Mouse (Mus musculus): Measurements from ENCODE around the gene Zfp692. TPM values are rescaled to one million over a fixed set of nuclear protein-coding genes. Genes with fewer than 3 reads are reported as not detected.

Gene Zfp692
- polyA plus RNA-seq (2021) = 25.0 TPM

DNA sequence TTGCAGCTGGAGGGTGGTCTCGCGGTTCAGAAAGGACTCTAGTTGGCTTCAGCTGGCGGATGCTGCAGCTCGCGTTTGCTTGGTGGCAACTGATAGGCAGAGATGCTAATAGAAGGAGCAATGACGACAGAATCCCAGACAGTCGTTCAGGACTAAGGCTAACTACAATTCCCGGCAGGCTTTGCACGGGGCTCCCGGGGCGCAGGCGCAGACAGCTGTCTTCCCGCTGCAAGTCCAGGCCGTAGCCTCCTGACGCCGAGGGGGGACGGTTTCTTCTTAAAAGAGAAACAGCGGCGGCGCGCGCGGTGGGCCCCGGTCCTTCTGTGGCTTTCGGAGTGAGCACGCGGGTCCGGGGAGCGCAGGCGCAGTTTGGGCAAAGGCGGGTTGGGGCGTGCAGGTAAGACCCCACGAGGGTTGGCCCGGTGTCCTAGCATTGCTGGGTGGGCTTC is at the start of gene Zfp692:
TSS of gene Zfp692 (plus strand) at position 210 of the 449 bp plus-strand sequence.
- in situ Hi-C loops (cut with MboI; ENCODE audit: low pct_unique_long_range_greater_than_20kb) = no loop called here
- H3K27me3 ChIP-seq = no peaks in the 10 kb centered on the region
- CTCF ChIA-PET = interaction anchor here (1.1 kb wide), 1 partner anchor 157 kb away, joined by 3 read pairs; no protein-coding TSS in a partner anchor
- no peak for TF ChIP-seq CTCF (IDR thresholded peaks at IDR 0.05)
- ATAC-seq (peak; percentile 49), DNase-seq (ENCODE audit: low read depth, low spot score) (no peak)
- POLR2A ChIA-PET = interaction anchor here (0.5 to 1.9 kb wide), 4 partner anchors 9 to 654 kb away, joined by 3 to 9 read pairs (median 3); no protein-coding TSS in a partner anchor

DNA sequence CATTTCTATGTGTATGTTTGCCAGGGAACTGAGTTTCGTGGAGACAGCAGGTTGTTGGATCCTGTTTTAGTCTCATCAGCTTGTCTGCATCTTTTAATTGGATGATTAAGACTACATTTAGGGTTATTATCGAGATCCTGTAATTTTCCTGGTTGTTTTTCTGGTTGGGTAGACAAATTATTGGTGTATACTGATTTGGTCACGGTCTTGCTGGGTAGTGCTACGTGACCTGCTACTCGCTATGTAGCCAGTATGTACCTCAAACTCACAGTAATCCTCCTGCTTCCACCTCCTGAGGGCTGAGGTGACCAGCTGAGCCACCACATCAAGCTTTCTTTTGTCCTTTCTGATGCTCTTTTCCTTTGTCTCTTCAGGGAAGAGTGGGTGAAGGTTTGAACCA is 49.1 kb upstream of the Zfp692 start:
- ChIA-PET CTCF (no interaction called here), POLR2A (no interaction called here)
- DNase-seq (ENCODE audit: low read depth, low spot score) = no peak
- in situ Hi-C loops (cut with MboI; ENCODE audit: low pct_unique_long_range_greater_than_20kb) = no loop called here
- no peak for TF ChIP-seq CTCF (IDR thresholded peaks at IDR 0.05)
- no peak for ATAC-seq
- H3K27me3 ChIP-seq = no peaks in the 10 kb centered on the region

DNA sequence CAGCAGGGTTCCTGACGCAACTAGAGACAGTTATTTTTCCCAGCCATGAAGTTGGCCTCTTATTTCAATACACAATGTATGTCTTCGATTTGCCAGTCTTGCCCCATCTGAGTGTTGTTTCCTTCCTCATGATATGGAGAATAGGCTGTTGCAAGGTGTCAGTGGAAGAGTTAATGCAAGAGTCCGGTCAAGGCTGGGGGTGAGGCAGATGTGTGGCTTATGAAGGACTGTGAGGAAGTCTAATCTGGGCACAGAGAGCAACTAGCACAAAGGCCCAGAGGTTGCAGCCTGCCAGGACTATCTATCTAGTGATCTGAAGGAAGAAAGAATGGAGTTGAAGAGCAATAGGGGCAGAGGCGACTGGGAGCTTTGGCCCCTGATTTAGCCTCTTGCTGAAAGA is 46.7 kb upstream of the Zfp692 start:
- in situ Hi-C loops (cut with MboI; ENCODE audit: low pct_unique_long_range_greater_than_20kb) = no loop called here
- DNase-seq (ENCODE audit: low read depth, low spot score) (no peak), ATAC-seq (no peak)
- CTCF ChIA-PET = no interaction called here
- no peak for TF ChIP-seq CTCF (IDR thresholded peaks at IDR 0.05)
- H3K27me3 ChIP-seq = no peaks in the 10 kb centered on the region
- POLR2A ChIA-PET = interaction anchor here (0.5 kb wide), 1 partner anchor 118 kb away, joined by 3 read pairs; no protein-coding TSS in a partner anchor

DNA sequence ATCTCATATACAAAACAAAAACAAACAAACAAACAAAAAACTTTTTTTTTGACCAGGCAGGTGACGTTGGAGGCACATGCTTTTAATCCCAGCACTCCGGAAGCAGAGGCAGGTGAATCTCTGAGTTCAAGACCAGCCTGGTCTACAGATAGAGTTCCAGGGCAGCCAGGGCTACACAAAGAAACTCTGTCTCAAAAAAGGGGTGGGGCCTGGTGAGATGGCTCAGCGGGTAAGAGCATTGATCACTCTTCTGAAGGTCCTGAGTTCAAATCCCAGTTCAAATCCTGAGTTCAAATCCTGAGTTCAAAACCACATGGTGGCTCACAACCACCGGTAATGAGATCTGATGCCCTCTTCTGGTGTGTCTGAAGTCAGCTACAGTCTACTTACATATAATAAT is 45.0 kb upstream of the Zfp692 start:
- DNase-seq (ENCODE audit: low read depth, low spot score) (no peak), ATAC-seq (no peak)
- in situ Hi-C loops (cut with MboI; ENCODE audit: low pct_unique_long_range_greater_than_20kb) = no loop called here
- H3K27me3 ChIP-seq = no peaks in the 10 kb centered on the region
- TF ChIP-seq CTCF (IDR thresholded peaks at IDR 0.05) = no peak
- CTCF ChIA-PET = no interaction called here
- POLR2A ChIA-PET = no interaction called here

DNA sequence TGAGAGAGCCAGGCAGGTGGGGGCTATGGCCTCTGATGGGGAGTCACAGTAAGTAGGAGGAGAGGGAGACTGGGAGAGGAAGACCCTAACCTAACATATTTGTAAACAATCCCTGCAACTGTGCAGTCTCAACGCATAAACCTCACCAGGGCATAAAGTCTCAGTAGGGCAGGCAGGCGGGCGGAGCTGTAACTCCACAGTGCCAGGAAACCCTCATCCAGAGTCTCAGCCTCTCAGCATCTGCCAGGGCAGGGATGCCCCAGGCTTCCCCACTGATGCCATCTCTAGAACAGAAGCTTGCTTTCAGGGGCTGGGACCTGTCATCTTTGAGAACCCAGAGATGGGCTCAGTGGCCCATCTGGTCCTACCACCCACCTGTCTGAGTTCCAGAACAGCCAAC is 44.5 kb upstream of the Zfp692 start:
- ChIA-PET CTCF (no interaction called here), POLR2A (no interaction called here)
- TF ChIP-seq CTCF (IDR thresholded peaks at IDR 0.05) = no peak
- no peak for DNase-seq (ENCODE audit: low read depth, low spot score)
- no peaks in the 10 kb centered on the region for H3K27me3 ChIP-seq
- in situ Hi-C loops (cut with MboI; ENCODE audit: low pct_unique_long_range_greater_than_20kb) = no loop called here
- ATAC-seq = no peak

DNA sequence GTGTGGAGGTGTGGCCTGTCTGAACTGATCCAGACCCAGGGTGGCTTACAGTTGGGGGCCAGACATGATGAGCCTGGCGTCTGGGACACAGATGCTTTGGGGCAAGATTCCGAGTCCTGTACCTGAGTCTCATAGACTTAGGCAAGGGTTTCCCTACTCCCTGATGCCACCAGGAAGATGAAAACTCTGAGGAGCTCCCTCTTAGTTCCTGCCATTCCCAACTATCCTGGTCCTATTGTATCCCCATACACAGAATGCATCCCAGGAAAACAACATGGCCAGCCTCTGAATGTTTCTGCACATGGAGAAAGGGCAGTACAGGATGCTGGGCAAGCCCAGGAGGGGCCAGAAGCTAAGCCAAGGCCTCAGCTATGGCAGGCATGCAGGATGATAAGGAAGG is 43.4 kb upstream of the Zfp692 start:
- peaks cover 8% of the 10 kb centered on the region for H3K27me3 ChIP-seq
- TF ChIP-seq CTCF (IDR thresholded peaks at IDR 0.05) = no peak
- DNase-seq (ENCODE audit: low read depth, low spot score) (no peak), ATAC-seq (no peak)
- in situ Hi-C loops (cut with MboI; ENCODE audit: low pct_unique_long_range_greater_than_20kb) = no loop called here
- CTCF ChIA-PET = no interaction called here
- POLR2A ChIA-PET = no interaction called here

DNA sequence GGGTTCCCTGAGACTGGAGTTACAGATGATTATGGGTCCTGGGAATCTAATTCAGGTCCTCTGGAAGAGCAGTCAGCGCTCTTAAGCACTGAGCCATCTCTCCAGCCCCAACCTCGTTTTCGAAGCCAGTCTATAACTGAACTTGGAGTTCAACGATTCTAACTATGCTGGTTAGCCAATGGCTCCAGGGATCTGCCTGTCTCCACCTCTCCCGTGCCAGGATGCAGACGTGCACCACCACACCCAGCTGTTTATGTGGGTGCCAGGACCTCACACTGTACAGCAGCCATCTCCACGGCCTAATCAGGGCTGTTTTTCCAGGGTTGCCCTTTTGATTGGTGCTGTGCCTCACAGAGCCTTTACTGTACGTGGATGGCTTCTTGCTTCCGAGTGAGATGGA is 42.3 kb upstream of the Zfp692 start:
- ChIA-PET CTCF (interaction anchor here (1.2 kb wide), 1 partner anchor 39 kb away, joined by 4 read pairs; no protein-coding TSS in a partner anchor), POLR2A (no interaction called here)
- ATAC-seq (no peak), DNase-seq (ENCODE audit: low read depth, low spot score) (no peak)
- in situ Hi-C loops (cut with MboI; ENCODE audit: low pct_unique_long_range_greater_than_20kb) = no loop called here
- TF ChIP-seq CTCF (IDR thresholded peaks at IDR 0.05) = no peak
- H3K27me3 ChIP-seq = peaks cover 9% of the 10 kb centered on the region

DNA sequence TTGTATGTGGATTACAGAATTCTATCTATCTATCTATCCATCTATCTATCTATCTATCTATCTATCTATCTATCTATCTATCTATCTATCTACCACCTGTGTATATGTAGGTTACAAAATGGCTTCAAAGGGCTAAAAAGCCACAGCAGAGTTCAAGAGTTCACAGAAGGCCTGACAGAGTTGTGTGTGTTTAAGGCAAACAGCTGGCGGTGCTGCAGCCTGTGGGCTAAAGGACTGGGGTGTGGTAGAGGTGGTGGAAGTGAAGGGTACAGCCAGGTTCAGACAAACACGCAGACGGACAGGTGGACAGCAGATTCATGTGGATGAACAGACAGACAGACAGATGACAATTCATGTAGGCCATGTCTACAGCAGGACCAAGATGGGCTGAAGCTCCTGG is 38.6 kb upstream of the Zfp692 start:
- POLR2A ChIA-PET = no interaction called here

DNA sequence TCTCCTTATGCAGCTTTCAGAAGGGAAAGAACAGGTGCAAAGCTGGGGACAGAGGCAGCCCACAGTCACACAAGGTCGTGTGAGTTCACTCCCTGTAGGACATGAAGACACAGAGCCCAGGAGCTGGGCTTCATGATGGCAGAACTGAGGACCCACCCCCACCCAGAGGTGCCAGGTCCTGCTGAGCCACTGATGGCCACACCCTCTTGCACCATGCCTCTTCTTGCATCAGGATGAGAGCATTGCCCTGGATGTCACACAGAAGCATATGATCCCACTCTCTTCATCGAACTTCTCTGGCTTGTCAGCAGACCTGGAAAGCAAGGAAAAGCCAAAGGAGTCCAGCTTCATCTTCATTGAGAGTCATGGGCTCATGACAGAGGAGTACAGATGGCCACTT is 32.3 kb upstream of the Zfp692 start, which contains the start of gene 4930438A08Rik:
TSS of gene 4930438A08Rik (plus strand) at position 228 of the 400 bp plus-strand sequence.
- no peak for TF ChIP-seq CTCF (IDR thresholded peaks at IDR 0.05)
- POLR2A ChIA-PET = no interaction called here
- no peak for ATAC-seq
- CTCF ChIA-PET = no interaction called here
- in situ Hi-C loops (cut with MboI; ENCODE audit: low pct_unique_long_range_greater_than_20kb) = no loop called here
- DNase-seq (ENCODE audit: low read depth, low spot score) = no peak
- peaks cover 17% of the 10 kb centered on the region for H3K27me3 ChIP-seq

More for the DNA sequence above, 38.6 kb upstream of the Zfp692 start:
- TF ChIP-seq CTCF (IDR thresholded peaks at IDR 0.05) = no peak
- peaks cover 22% of the 10 kb centered on the region for H3K27me3 ChIP-seq
- in situ Hi-C loops (cut with MboI; ENCODE audit: low pct_unique_long_range_greater_than_20kb) = no loop called here
- no peak for DNase-seq (ENCODE audit: low read depth, low spot score)
- ATAC-seq = no peak
- CTCF ChIA-PET = no interaction called here

DNA sequence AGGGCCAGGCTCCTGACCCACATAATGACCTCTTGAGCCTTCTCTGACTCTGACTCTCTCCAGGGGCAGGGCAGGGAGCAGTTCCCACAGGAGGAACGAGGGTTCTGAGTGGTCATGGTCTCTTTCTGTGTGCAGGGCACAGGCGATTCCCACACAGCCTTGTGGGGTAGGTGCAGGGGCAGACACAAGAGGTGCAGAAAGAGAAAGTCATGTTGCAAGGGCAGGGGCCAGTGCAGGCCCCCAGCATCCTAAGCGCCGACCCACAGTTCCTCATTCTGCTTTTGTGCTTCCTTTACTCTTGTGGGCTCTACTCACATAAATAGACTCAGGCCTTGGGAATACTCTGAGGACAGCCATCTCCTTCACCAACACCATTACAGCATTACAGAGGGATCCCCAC is 31.1 kb upstream of the Zfp692 start:
- TF ChIP-seq CTCF (IDR thresholded peaks at IDR 0.05) = no peak
- ATAC-seq (no peak), DNase-seq (ENCODE audit: low read depth, low spot score) (no peak)
- POLR2A ChIA-PET = no interaction called here
- in situ Hi-C loops (cut with MboI; ENCODE audit: low pct_unique_long_range_greater_than_20kb) = no loop called here
- H3K27me3 ChIP-seq = peaks cover 14% of the 10 kb centered on the region
- CTCF ChIA-PET = no interaction called here

DNA sequence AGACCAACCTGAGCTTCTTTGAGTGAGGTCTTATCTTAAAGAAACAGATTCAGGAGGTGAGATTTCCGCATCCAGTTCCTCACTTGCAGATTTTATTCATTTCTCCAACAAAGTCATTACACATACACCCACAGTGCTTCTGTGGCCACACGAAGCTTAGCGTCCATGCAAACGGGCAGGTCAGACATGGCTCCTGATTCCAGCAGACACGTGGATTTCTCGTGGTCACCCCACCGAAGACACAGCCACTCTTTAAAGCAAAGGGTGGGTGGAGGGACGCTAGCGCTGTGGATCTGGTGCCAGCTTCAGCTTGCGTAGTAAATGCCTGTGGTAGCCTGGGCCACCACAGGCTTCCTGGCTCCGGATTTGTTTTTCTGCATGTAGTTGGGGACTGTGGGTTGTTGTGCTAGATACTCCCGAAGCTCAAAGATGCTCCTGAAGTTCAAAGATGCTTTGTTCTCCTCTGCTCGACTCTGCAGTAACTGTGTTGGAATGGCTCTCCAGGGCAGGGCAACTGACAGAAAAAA is 24.8 kb upstream of the Zfp692 start:
- in situ Hi-C loops (cut with MboI; ENCODE audit: low pct_unique_long_range_greater_than_20kb) = no loop called here
- DNase-seq (ENCODE audit: low read depth, low spot score) (no peak), ATAC-seq (no peak)
- ChIA-PET POLR2A (no interaction called here), CTCF (no interaction called here)
- peaks cover 16% of the 10 kb centered on the region for H3K27me3 ChIP-seq
- no peak for TF ChIP-seq CTCF (IDR thresholded peaks at IDR 0.05)

DNA sequence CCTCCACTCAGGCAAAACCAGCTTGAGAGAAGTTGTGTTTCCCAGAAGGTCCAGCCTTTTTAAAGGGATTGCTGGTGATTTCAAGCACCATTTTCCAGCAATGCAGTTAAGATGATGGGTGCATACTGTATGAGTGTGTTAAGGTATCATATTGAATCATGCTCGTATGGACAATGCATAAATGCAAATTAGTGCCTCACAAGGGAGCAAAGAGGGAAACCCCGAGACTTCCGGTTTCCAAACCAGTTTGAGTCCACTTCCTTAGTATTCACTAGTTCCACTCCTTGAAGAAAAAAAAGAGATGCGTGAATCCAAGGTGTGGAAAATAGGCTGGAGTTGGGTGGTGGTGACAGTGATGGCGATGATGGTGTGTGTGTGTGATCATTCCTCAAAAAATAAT is 24.4 kb upstream of the Zfp692 start:
- DNase-seq (ENCODE audit: low read depth, low spot score) = no peak
- POLR2A ChIA-PET = no interaction called here
- ATAC-seq = no peak
- peaks cover 21% of the 10 kb centered on the region for H3K27me3 ChIP-seq
- in situ Hi-C loops (cut with MboI; ENCODE audit: low pct_unique_long_range_greater_than_20kb) = no loop called here
- no peak for TF ChIP-seq CTCF (IDR thresholded peaks at IDR 0.05)
- CTCF ChIA-PET = no interaction called here
